Mouse (Mus musculus): Measurements from ENCODE around the gene Acvr1. TPM values are rescaled to one million over a fixed set of nuclear protein-coding genes. Genes with fewer than 3 reads are reported as not detected.

Gene Acvr1
- 21.9 TPM for polyA plus RNA-seq (2015; fragmentation: Illumina TruSeq; extraction: RNeasy Lipid Tissue Mini Kit (QIAGEN cat#74804); ENCODE audit: low read depth, low replicate concordance)

GRCm38 (mm10) chr2:58567066-58567810, at the start of gene Acvr1, which contains the start of gene Upp2:
TSS of gene Acvr1 (minus strand) at chr2:58567157.
TSS of gene Upp2 (plus strand) at chr2:58567298.

GRCm38 (mm10) chr2:58469816-58470215, 97.1 kb downstream of the Acvr1 start, which contains the start of gene Gm17409:
TSS of gene Gm17409 (plus strand) at chr2:58470116.

GRCm38 (mm10) chr2:58357414-58358131, 209.4 kb downstream of the Acvr1 start, which contains the start of gene Acvr1c:
TSS of gene Acvr1c (minus strand) at chr2:58357895.

Other genes with a start within 250 kb of the Acvr1 start
- 9.3 TPM for gene Acvr1c, start 209.3 kb downstream of the Acvr1 start, polyA plus RNA-seq (2015; fragmentation: Illumina TruSeq; extraction: RNeasy Lipid Tissue Mini Kit (QIAGEN cat#74804); ENCODE audit: low read depth, low replicate concordance)
- gene Gm17409, start 97.0 kb downstream of the Acvr1 start, polyA plus RNA-seq (2015; fragmentation: Illumina TruSeq; extraction: RNeasy Lipid Tissue Mini Kit (QIAGEN cat#74804); ENCODE audit: low read depth, low replicate concordance): not detected
- 54.6 TPM for gene Upp2, start 141 bp upstream of the Acvr1 start, polyA plus RNA-seq (2015; fragmentation: Illumina TruSeq; extraction: RNeasy Lipid Tissue Mini Kit (QIAGEN cat#74804); ENCODE audit: low read depth, low replicate concordance)